Comparison of ENCODE assay signal across 14 mouse cellular contexts in the genomic region with DNA sequence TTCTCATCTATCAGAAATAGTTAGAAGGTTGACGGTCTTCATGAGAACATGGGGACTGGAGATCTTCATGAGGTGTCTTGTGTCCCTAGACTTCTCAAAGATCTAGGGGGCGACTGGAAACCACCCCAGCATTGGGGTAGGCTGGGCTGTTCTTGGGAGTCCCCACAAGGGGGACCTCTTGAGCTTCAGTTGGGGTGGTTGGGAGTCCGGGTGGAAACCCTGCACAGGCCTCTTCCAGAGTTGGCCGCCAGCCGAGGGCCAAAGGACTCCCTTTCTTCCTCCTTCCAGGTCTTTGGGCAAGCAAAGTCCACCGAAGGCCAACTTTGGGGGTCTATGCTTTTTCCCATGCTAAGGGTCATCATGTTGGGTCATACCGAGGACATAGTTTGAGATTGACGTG.
DNase-seq lines count a peak whose midpoint lies in the region; ATAC-seq and TF ChIP-seq lines count a peak whose summit lies in the region.
"Had no signal": no experiment of that assay in that cellular context is flagged by ENCODE, and none has a peak within 500 bp of the region (broad histone marks: within the 10 kb centered on the region; RNA-seq: fewer than 3 reads in every experiment).

No protein-coding gene starts in this region.

- no peak for DNase-seq in layer of hippocampus, adult 2 months (ENCODE audit: low spot score in 2 of 2)
- DNase-seq in layer of hippocampus, postnatal 25 days (ENCODE audit: extremely low spot score in 1 of 2, low spot score in 1 of 2), result no peak
- peak; percentile 28 for DNase-seq in ES-E14 (ENCODE audit: low read depth, low spot score)
- DNase-seq in kidney, adult 9 months, result peak; percentile 62
- DNase-seq in thymus, adult 18-20 months, result peak; percentile 19 to 24
- no peak for DNase-seq in gastrocnemius, adult 18-20 months (ENCODE audit: low spot score)
- no peak for DNase-seq in midbrain, embryonic 10.5 days (ENCODE audit: low spot score)
- DNase-seq: cerebellum, postnatal 36 days; gastrocnemius, postnatal 14 days; heart, postnatal 10 days had no signal

- no peak overlapping the region for H3K4me3 ChIP-seq in layer of hippocampus, adult 2 months
- H3K4me3 ChIP-seq in ES-E14 (ENCODE audit: insufficient read depth in 1 of 2, low read depth in 1 of 2, low read length in 2 of 2, poor library complexity in 1 of 2, severe bottlenecking in 1 of 2), result no peak overlapping the region
- H3K4me3 ChIP-seq in midbrain, embryonic 10.5 days, result no peak overlapping the region
- H3K4me3 ChIP-seq: erythroblast, embryonic 14.5 days; limb, embryonic 12.5 days had no signal

- ATAC-seq in erythroblast, adult 5-6 weeks (replicated peaks; ENCODE audit: low FRiP score, poor library complexity, severe bottlenecking), result no peak
- ATAC-seq: intestine, embryonic 16.5 days had no signal

- no peaks in the 10 kb centered on the region for H3K36me3 ChIP-seq in ES-E14 (ENCODE audit: control insufficient read depth, insufficient read depth, low read length, poor library complexity, severe bottlenecking)
- no peaks in the 10 kb centered on the region for H3K36me3 ChIP-seq in midbrain, embryonic 10.5 days
- H3K36me3 ChIP-seq: limb, embryonic 12.5 days had no signal

- 66% methylated on average over 8 of the region's 8 CpGs for WGBS in midbrain, embryonic 10.5 days

- in situ Hi-C loops in ES-E14 (cut with MboI; ENCODE audit: low sequenced_read_pairs in 2 of 2, unreplicated experiment in 2 of 2), result loop anchor here in 1 of 2 experiments (5.0 kb wide), 1 partner anchor 470 kb away; a partner anchor contains a TSS

- H3K27me3 ChIP-seq in midbrain, embryonic 10.5 days (ENCODE audit: low read depth, poor library complexity, severe bottlenecking), result no peaks in the 10 kb centered on the region
- H3K27me3 ChIP-seq: limb, embryonic 12.5 days had no signal

- H3K9me3 ChIP-seq in ES-E14 (ENCODE audit: control insufficient read depth, insufficient read depth, low read depth, low read length), result no peaks in the 10 kb centered on the region; the same call in 1 of the 2 replicates
- peaks cover 5% of the 10 kb centered on the region; the same call in 1 of the 2 replicates for H3K9me3 ChIP-seq in midbrain, embryonic 10.5 days (replicated peaks)

- no peak overlapping the region for H3K27ac ChIP-seq in layer of hippocampus, adult 2 months
- no peak overlapping the region for H3K27ac ChIP-seq in ES-E14 (ENCODE audit: insufficient read depth, low read depth, low read length, poor library complexity, severe bottlenecking)
- no peak overlapping the region for H3K27ac ChIP-seq in midbrain, embryonic 10.5 days (replicated peaks)
- H3K27ac ChIP-seq: limb, embryonic 12.5 days had no signal

- H3K9ac ChIP-seq in ES-E14 (ENCODE audit: insufficient read depth, low read depth, low read length, poor library complexity, severe bottlenecking), result no peak overlapping the region
- H3K9ac ChIP-seq: limb, embryonic 12.5 days had no signal

- TF ChIP-seq CTCF in layer of hippocampus, adult 2 months (conservative IDR thresholded peaks at IDR 0.05), result peak; percentile 50

- no peaks in the 10 kb centered on the region for H3K4me1 ChIP-seq in ES-E14 (ENCODE audit: control insufficient read depth in 2 of 2, insufficient read depth in 2 of 2, low read length in 2 of 2, poor library complexity in 1 of 2)
- H3K4me1 ChIP-seq in midbrain, embryonic 10.5 days, result no peaks in the 10 kb centered on the region
- H3K4me1 ChIP-seq: limb, embryonic 12.5 days had no signal

TF ChIP-seq in ES-E14, 5 proteins besides CTCF, POLR2A, EP300 and RAD21:
- TF ChIP-seq CHD2 (IDR thresholded peaks at IDR 0.05; ENCODE audit: low read depth, low read length), result no peak
- peak; percentile 80 for TF ChIP-seq ZC3H11A (IDR thresholded peaks at IDR 0.05; ENCODE audit: borderline replicate concordance, low read depth, low read length)

Comparison
In these comparisons a context has a peak if more than half of its experiments do, and no peak if none do; other contexts are left out.
1. DNase-seq: peak in ES-E14 (single experiment), kidney, adult 9 months (single experiment) and thymus, adult 18-20 months (2 of 2); none in layer of hippocampus, adult 2 months (0 of 2), layer of hippocampus, postnatal 25 days (0 of 2), gastrocnemius, adult 18-20 months (single experiment) and midbrain, embryonic 10.5 days (single experiment).